Mouse (Mus musculus) liver, adult 2 months (tissue): ENCODE results near the gene Lor. TPM values are rescaled to one million over a fixed set of nuclear protein-coding genes. Genes with fewer than 3 reads are reported as not detected.

Experiments
- DNase-seq: peaks from one replicate; pipeline ENCODE4 v3.0.0-alpha.2; 2011; ENCODE audit warnings: low read depth, low spot score; ENCODE audit errors: extremely low read depth
- H3K27ac ChIP-seq: fragments of 200-500 bp; replicated peaks from 2 replicates; pipeline ENCODE4 v1.5.1; 2012; ENCODE audit warnings: low read depth, mild to moderate bottlenecking, control low read depth, inconsistent platforms, low read length; ENCODE audit not compliant: insufficient read depth
- H3K27me3 ChIP-seq: fragments of 200-500 bp; 2 replicates; pipeline ENCODE4 v1.6.1; 2012; ENCODE audit warnings: mild to moderate bottlenecking, moderate library complexity, low read length, inconsistent platforms; ENCODE audit not compliant: control insufficient read depth, insufficient read depth
- H3K36me3 ChIP-seq: fragments of 200-500 bp; 2 replicates; pipeline ENCODE4 v1.6.1; 2012; ENCODE audit warnings: low read length, inconsistent platforms; ENCODE audit not compliant: control insufficient read depth, insufficient read depth
- H3K4me1 ChIP-seq: fragments of 200-500 bp; 2 replicates; pipeline ENCODE4 v1.6.1; 2011; ENCODE audit warnings: low read length; ENCODE audit not compliant: control insufficient read depth, insufficient read depth
- H3K4me3 ChIP-seq: fragments of 200-500 bp; 2 replicates; pipeline ENCODE4 v1.5.1; 2011; ENCODE audit warnings: low read depth, mild to moderate bottlenecking, control low read depth, low read length, moderate library complexity; ENCODE audit not compliant: insufficient read depth
- H3K79me2 ChIP-seq: fragments of 200-500 bp; 2 replicates; pipeline ENCODE4 v1.6.1; 2012; ENCODE audit warnings: inconsistent platforms, mild to moderate bottlenecking, low read length, moderate library complexity; ENCODE audit not compliant: control insufficient read depth, insufficient read depth
- H3K9ac ChIP-seq: fragments of 200-500 bp; 2 replicates; pipeline ENCODE4 v1.6.1; 2012; ENCODE audit warnings: low read depth, mild to moderate bottlenecking, control low read depth, inconsistent platforms, low read length
- CTCF ChIP-seq: fragments of 200-500 bp; IDR thresholded peaks from 2 replicates; pipeline ENCODE4 v1.5.1; 2011; ENCODE audit warnings: low read depth, low read length, control low read depth
- POLR2A ChIP-seq: fragments of 200-500 bp; IDR thresholded peaks from 2 replicates; pipeline ENCODE4 v1.6.1; 2011; ENCODE audit warnings: low read length, control low read depth; ENCODE audit not compliant: insufficient read depth; ENCODE audit errors: extremely low read depth
- WGBS: fragments of 180-500 bp; shearing (Covaris S2); methylation state at CpG from one replicate; pipeline ENCODE4 v1.1.7; 2018; 5-methylcytosine and 5-hydroxymethylcytosine counted together
- polyA plus RNA-seq: library from polyadenylated mRNA; depleted of rRNA; stranded (reverse); fragments of >200 nt; gene quantifications from 2 replicates; pipeline ENCODE4 v1.2.3, GENCODE M21; 2012
- total RNA-seq: library from RNA; depleted of rRNA; stranded (reverse); fragments of >200 nt; gene quantifications from 2 replicates; pipeline ENCODE4 v1.2.3, GENCODE M21; 2014

Lor gene
- total and polyA plus RNA-seq, 2 experiments: 0.09 to 0.33 TPM

GRCm38 (mm10) chr3:92106582-92106981 lies 23.6 kb upstream of the Lor start:
- Histone ChIP-seq H3K4me3 (no peak overlapping the region), H3K79me2 (no peaks in the 10 kb centered on the region), H3K4me1 (no peaks in the 10 kb centered on the region), H3K9ac (no peak overlapping the region), H3K27me3 (no peaks in the 10 kb centered on the region), H3K27ac (no peak overlapping the region), H3K36me3 (no peaks in the 10 kb centered on the region)
- peak; percentile 91 for TF ChIP-seq CTCF
- no peak for TF ChIP-seq POLR2A
- DNase-seq: peak; percentile 31
- WGBS: 5% methylated on average over 6 of the region's 6 CpGs

GRCm38 (mm10) chr3:92081285-92081931 lies 1.5 kb downstream of the Lor start:
- H3K36me3 ChIP-seq: no peaks in the 10 kb centered on the region
- H3K4me1 ChIP-seq: peaks cover 3% of the 10 kb centered on the region; the same call in 1 of the 2 replicates
- WGBS: 1% methylated on average over 76 of the region's 76 CpGs
- no peak for DNase-seq
- peak overlapping the region; percentile 87 for H3K9ac ChIP-seq
- peak overlapping the region; percentile 79 for H3K4me3 ChIP-seq
- H3K27me3 ChIP-seq: peaks cover 6% of the 10 kb centered on the region
- TF ChIP-seq CTCF: no peak
- TF ChIP-seq POLR2A: no peak
- H3K79me2 ChIP-seq: no peaks in the 10 kb centered on the region
- no peak overlapping the region; the same call in 1 of the 2 replicates for H3K27ac ChIP-seq

GRCm38 (mm10) chr3:92080462-92081284 lies 2.3 kb downstream of the Lor start:
- no peak for TF ChIP-seq POLR2A
- 0 out of 2 replicates have a peak, but pooled peaks have one; percentile 25 for TF ChIP-seq CTCF
- DNase-seq: peak; percentile 61
- H3K27me3 ChIP-seq: peaks cover 6% of the 10 kb centered on the region
- no peaks in the 10 kb centered on the region for H3K79me2 ChIP-seq
- H3K4me3 ChIP-seq: peak overlapping the region; percentile 79
- H3K36me3 ChIP-seq: no peaks in the 10 kb centered on the region
- no peak overlapping the region; the same call in 1 of the 2 replicates for H3K27ac ChIP-seq
- H3K9ac ChIP-seq: peak overlapping the region; percentile 87
- peaks cover 3% of the 10 kb centered on the region; the same call in 1 of the 2 replicates for H3K4me1 ChIP-seq
- WGBS: under 1% methylated on average over 81 of the region's 82 CpGs

- Histone ChIP-seq H3K36me3 (no peaks in the 10 kb centered on the region), H3K27ac (no peak overlapping the region), H3K4me1 (no peaks in the 10 kb centered on the region), H3K9ac (no peak overlapping the region), H3K4me3 (no peak overlapping the region), H3K27me3 (0 out of 2 replicates have a peak, but pooled peaks cover 4% of the 10 kb centered on the region), H3K79me2 (no peaks in the 10 kb centered on the region)
- TF ChIP-seq CTCF (peak; percentile 19; the same call in 1 of the 2 replicates), POLR2A (no peak)
- 50% methylated on average over 6 of the region's 6 CpGs for WGBS
- DNase-seq: peak; percentile 27
Observed at GRCm38 (mm10) chr3:92050382-92051054, 32.4 kb downstream of the Lor start.

- no peak for TF ChIP-seq POLR2A
- no peak for TF ChIP-seq CTCF
Observed at GRCm38 (mm10) chr3:92033892-92034291, 49.0 kb downstream of the Lor start.

More at GRCm38 (mm10) chr3:92033892-92034291, 49.0 kb downstream of the Lor start:
- no peak overlapping the region for H3K4me3 ChIP-seq
- no peak overlapping the region for H3K27ac ChIP-seq
- no peaks in the 10 kb centered on the region for H3K79me2 ChIP-seq
- 48% methylated on average over 1 of the region's 1 CpGs for WGBS
- no peak overlapping the region for H3K9ac ChIP-seq
- no peaks in the 10 kb centered on the region for H3K4me1 ChIP-seq
- DNase-seq: no peak
- H3K36me3 ChIP-seq: no peaks in the 10 kb centered on the region
- H3K27me3 ChIP-seq: no peaks in the 10 kb centered on the region
